Mouse (Mus musculus) hindbrain, embryonic 12.5 days (tissue): ENCODE results near the gene Tmsb10. TPM values are rescaled to one million over a fixed set of nuclear protein-coding genes. Genes with fewer than 3 reads are reported as not detected.

ENCODE experiments used
- ATAC-seq: fragments of 200-750 bp; cut with Nextera tagmentation; 2 replicates; pipeline ENCODE4 v1.8.0; 2017; ENCODE audit warnings: moderate TSS enrichment; ENCODE audit not compliant: low FRiP score
- H3K27ac ChIP-seq: fragments of 300-500 bp; sonication (generic); 2 replicates; pipeline ENCODE4 v1.5.1; 2016; ENCODE audit warnings: mild to moderate bottlenecking
- H3K27me3 ChIP-seq: fragments of 300-500 bp; sonication (generic); 2 replicates; pipeline ENCODE4 v1.6.1; 2016; ENCODE audit warnings: mild to moderate bottlenecking
- H3K36me3 ChIP-seq: fragments of 300-500 bp; sonication (generic); 2 replicates; pipeline ENCODE4 v1.6.1; 2016; ENCODE audit warnings: mild to moderate bottlenecking
- H3K4me1 ChIP-seq: fragments of 300-500 bp; sonication (generic); 2 replicates; pipeline ENCODE4 v1.6.1; 2016
- H3K4me2 ChIP-seq: fragments of 300-500 bp; sonication (generic); replicated peaks from 2 replicates; pipeline ENCODE4 v1.6.1; 2016; ENCODE audit warnings: mild to moderate bottlenecking
- H3K4me3 ChIP-seq: fragments of 300-500 bp; sonication (generic); 2 replicates; pipeline ENCODE4 v1.5.1; 2016; ENCODE audit warnings: mild to moderate bottlenecking
- H3K9ac ChIP-seq: fragments of 300-500 bp; sonication (generic); 2 replicates; pipeline ENCODE4 v1.6.1; 2016; ENCODE audit warnings: mild to moderate bottlenecking, moderate library complexity
- H3K9me3 ChIP-seq: fragments of 300-500 bp; sonication (generic); replicated peaks from 2 replicates; pipeline ENCODE4 v1.6.1; 2016; ENCODE audit warnings: mild to moderate bottlenecking
- WGBS: fragments of 180-500 bp; shearing (Covaris S2); methylation state at CpG from one replicate; pipeline ENCODE4 v1.1.7; 2016; 5-methylcytosine and 5-hydroxymethylcytosine counted together
- polyA plus RNA-seq: library from polyadenylated mRNA; unstranded; fragments of >200 nt; fragmentation: Nextera tagmentation; extraction: Ambion mirVana; gene quantifications from 2 replicates; pipeline ENCODE4 v1.2.1, GENCODE M21; 2016

Tmsb10 gene
- polyA plus RNA-seq, 1 experiment from 2014 or later = 5,652 TPM

- H3K4me2 ChIP-seq = no peak overlapping the region
- H3K27ac ChIP-seq = 0 out of 2 replicates have a peak overlapping the region, but pooled peaks have one; percentile 93
- H3K4me3 ChIP-seq = no peak overlapping the region
- peaks cover 29% of the 10 kb centered on the region for H3K4me1 ChIP-seq
- no peak overlapping the region for H3K9ac ChIP-seq
- no peaks in the 10 kb centered on the region for H3K27me3 ChIP-seq
- no peaks in the 10 kb centered on the region for H3K36me3 ChIP-seq
- 57% methylated on average over 7 of the region's 7 CpGs for WGBS
- no peak for ATAC-seq
- no peaks in the 10 kb centered on the region for H3K9me3 ChIP-seq
These were observed 3.8 kb downstream of the Tmsb10 start for GRCm38 (mm10) chr6:72954786-72955185.

- WGBS = 81% methylated on average over 2 of the region's 2 CpGs
- no peak overlapping the region for H3K4me2 ChIP-seq
- H3K9ac ChIP-seq = no peak overlapping the region
- H3K4me3 ChIP-seq = no peak overlapping the region
- H3K27ac ChIP-seq = no peak overlapping the region
- no peak for ATAC-seq
- H3K9me3 ChIP-seq = no peaks in the 10 kb centered on the region
- H3K27me3 ChIP-seq = no peaks in the 10 kb centered on the region
- H3K4me1 ChIP-seq = peaks cover 25% of the 10 kb centered on the region
- H3K36me3 ChIP-seq = no peaks in the 10 kb centered on the region
These were observed 5.6 kb downstream of the Tmsb10 start for GRCm38 (mm10) chr6:72952967-72953366.

GRCm38 (mm10) chr6:72952221-72952620 lies 6.3 kb downstream of the Tmsb10 start:
- no peak overlapping the region for H3K4me2 ChIP-seq
- H3K27me3 ChIP-seq = no peaks in the 10 kb centered on the region
- no peak for ATAC-seq
- no peaks in the 10 kb centered on the region for H3K9me3 ChIP-seq
- peaks cover 25% of the 10 kb centered on the region for H3K4me1 ChIP-seq
- no peak overlapping the region for H3K27ac ChIP-seq
- H3K4me3 ChIP-seq = no peak overlapping the region
- H3K36me3 ChIP-seq = no peaks in the 10 kb centered on the region
- 67% methylated on average over 2 of the region's 2 CpGs for whole genome bisulfite sequencing
- no peak overlapping the region for H3K9ac ChIP-seq

- Histone ChIP-seq H3K27me3 (no peaks in the 10 kb centered on the region), H3K4me1 (no peaks in the 10 kb centered on the region), H3K4me3 (no peak overlapping the region), H3K27ac (no peak overlapping the region), H3K9me3 (peaks cover 7% of the 10 kb centered on the region; the same call in 1 of the 2 replicates), H3K36me3 (no peaks in the 10 kb centered on the region), H3K4me2 (no peak overlapping the region), H3K9ac (no peak overlapping the region)
- 85% methylated on average over 9 of the region's 9 CpGs for WGBS
- ATAC-seq = no peak
These were observed 9.3 kb downstream of the Tmsb10 start for GRCm38 (mm10) chr6:72949161-72949756.

- H3K9ac ChIP-seq = no peak overlapping the region
- H3K4me3 ChIP-seq = no peak overlapping the region
- no peak overlapping the region for H3K27ac ChIP-seq
- peaks cover 7% of the 10 kb centered on the region; the same call in 1 of the 2 replicates for H3K9me3 ChIP-seq
- H3K4me2 ChIP-seq = no peak overlapping the region
- no peaks in the 10 kb centered on the region for H3K36me3 ChIP-seq
- 88% methylated on average over 3 of the region's 3 CpGs for WGBS
- H3K4me1 ChIP-seq = no peaks in the 10 kb centered on the region
- no peak for ATAC-seq
- no peaks in the 10 kb centered on the region for H3K27me3 ChIP-seq
These were observed 10.2 kb downstream of the Tmsb10 start for GRCm38 (mm10) chr6:72948392-72948791.

- Histone ChIP-seq H3K9me3 (peaks cover 7% of the 10 kb centered on the region; the same call in 1 of the 2 replicates), H3K4me1 (no peaks in the 10 kb centered on the region), H3K27ac (no peak overlapping the region), H3K4me2 (no peak overlapping the region), H3K4me3 (no peak overlapping the region), H3K9ac (no peak overlapping the region), H3K27me3 (no peaks in the 10 kb centered on the region), H3K36me3 (no peaks in the 10 kb centered on the region)
- WGBS = 45% methylated on average over 6 of the region's 6 CpGs
- no peak for ATAC-seq
These were observed 10.6 kb downstream of the Tmsb10 start for GRCm38 (mm10) chr6:72947960-72948359.

GRCm38 (mm10) chr6:72940493-72940892 lies 18.1 kb downstream of the Tmsb10 start:
- ATAC-seq = no peak
- Histone ChIP-seq H3K27ac (no peak overlapping the region), H3K36me3 (no peaks in the 10 kb centered on the region), H3K4me2 (no peak overlapping the region), H3K4me1 (no peaks in the 10 kb centered on the region), H3K9me3 (no peaks in the 10 kb centered on the region), H3K4me3 (no peak overlapping the region), H3K9ac (no peak overlapping the region), H3K27me3 (no peaks in the 10 kb centered on the region)
- WGBS = 13% methylated on average over 3 of the region's 3 CpGs

GRCm38 (mm10) chr6:72937859-72938258 lies 20.7 kb downstream of the Tmsb10 start:
- no peaks in the 10 kb centered on the region for H3K9me3 ChIP-seq
- ATAC-seq = no peak
- no peak overlapping the region for H3K4me3 ChIP-seq
- no peak overlapping the region for H3K9ac ChIP-seq
- H3K4me2 ChIP-seq = no peak overlapping the region
- no peaks in the 10 kb centered on the region for H3K36me3 ChIP-seq
- H3K27ac ChIP-seq = no peak overlapping the region
- H3K27me3 ChIP-seq = no peaks in the 10 kb centered on the region
- no peaks in the 10 kb centered on the region for H3K4me1 ChIP-seq
- 72% methylated on average over 5 of the region's 5 CpGs for WGBS

- H3K36me3 ChIP-seq = no peaks in the 10 kb centered on the region
- no peaks in the 10 kb centered on the region for H3K9me3 ChIP-seq
- no peak overlapping the region for H3K4me2 ChIP-seq
- H3K27ac ChIP-seq = no peak overlapping the region
- ATAC-seq = no peak
- no peak overlapping the region for H3K4me3 ChIP-seq
- H3K4me1 ChIP-seq = no peaks in the 10 kb centered on the region
- H3K9ac ChIP-seq = no peak overlapping the region
- WGBS = 85% methylated on average over 3 of the region's 3 CpGs
- no peaks in the 10 kb centered on the region for H3K27me3 ChIP-seq
These were observed 21.1 kb downstream of the Tmsb10 start for GRCm38 (mm10) chr6:72937430-72937829.

GRCm38 (mm10) chr6:72932955-72933354 lies 25.6 kb downstream of the Tmsb10 start:
- 92% methylated on average over 1 of the region's 1 CpGs for WGBS
- ATAC-seq = no peak
- Histone ChIP-seq H3K9ac (no peak overlapping the region), H3K36me3 (no peaks in the 10 kb centered on the region), H3K4me1 (no peaks in the 10 kb centered on the region), H3K4me3 (no peak overlapping the region), H3K4me2 (no peak overlapping the region), H3K27ac (no peak overlapping the region), H3K9me3 (no peaks in the 10 kb centered on the region), H3K27me3 (no peaks in the 10 kb centered on the region)

GRCm38 (mm10) chr6:72931533-72931932 lies 27.0 kb downstream of the Tmsb10 start:
- Histone ChIP-seq H3K36me3 (no peaks in the 10 kb centered on the region), H3K27ac (no peak overlapping the region), H3K9ac (no peak overlapping the region), H3K4me2 (no peak overlapping the region), H3K4me1 (peaks cover 4% of the 10 kb centered on the region; the same call in 1 of the 2 replicates), H3K27me3 (no peaks in the 10 kb centered on the region), H3K9me3 (no peaks in the 10 kb centered on the region), H3K4me3 (no peak overlapping the region)
- ATAC-seq = no peak
- WGBS = 88% methylated on average over 3 of the region's 3 CpGs

- H3K36me3 ChIP-seq = no peaks in the 10 kb centered on the region
- H3K4me2 ChIP-seq = no peak overlapping the region
- no peak overlapping the region for H3K9ac ChIP-seq
- peaks cover 4% of the 10 kb centered on the region; the same call in 1 of the 2 replicates for H3K4me1 ChIP-seq
- 90% methylated on average over 4 of the region's 4 CpGs for WGBS
- H3K27ac ChIP-seq = no peak overlapping the region
- ATAC-seq = no peak
- no peaks in the 10 kb centered on the region for H3K9me3 ChIP-seq
- H3K27me3 ChIP-seq = no peaks in the 10 kb centered on the region
- H3K4me3 ChIP-seq = no peak overlapping the region
These were observed 28.7 kb downstream of the Tmsb10 start for GRCm38 (mm10) chr6:72929795-72930398.
